Mouse (Mus musculus): ENCODE data around the gene Spi1.

The Spi1 gene

GRCm38 (mm10) chr2:91123521-91123920 lies 41.3 kb downstream of the Spi1 start:
- DNase-seq (ENCODE audit: low read depth, low spot score), result no peak

- DNase-seq (ENCODE audit: low read depth, low spot score), result no peak
These were observed 42.9 kb downstream of the Spi1 start for GRCm38 (mm10) chr2:91125101-91125500.

GRCm38 (mm10) chr2:91128761-91129160 lies 46.6 kb downstream of the Spi1 start:
- DNase-seq (ENCODE audit: low read depth, low spot score), result no peak

GRCm38 (mm10) chr2:91130126-91130525 lies 47.9 kb downstream of the Spi1 start:
- no peak for DNase-seq (ENCODE audit: low read depth, low spot score)

GRCm38 (mm10) chr2:91131251-91131650 lies 49.1 kb downstream of the Spi1 start:
- DNase-seq (ENCODE audit: low read depth, low spot score), result no peak

GRCm38 (mm10) chr2:91132035-91132434 lies 49.8 kb downstream of the Spi1 start:
- DNase-seq (ENCODE audit: low read depth, low spot score), result no peak

- DNase-seq (ENCODE audit: low read depth, low spot score), result no peak
These were observed 54.6 kb downstream of the Spi1 start for GRCm38 (mm10) chr2:91136513-91137412.

- no peak for DNase-seq (ENCODE audit: low read depth, low spot score)
These were observed 55.3 kb downstream of the Spi1 start for GRCm38 (mm10) chr2:91137481-91137880.

- no peak for DNase-seq (ENCODE audit: low read depth, low spot score)
These were observed 57.1 kb downstream of the Spi1 start for GRCm38 (mm10) chr2:91139311-91139710.

- no peak for DNase-seq (ENCODE audit: low read depth, low spot score)
These were observed 57.6 kb downstream of the Spi1 start for GRCm38 (mm10) chr2:91139764-91140163.

- DNase-seq (ENCODE audit: low read depth, low spot score), result no peak
These were observed 60.7 kb downstream of the Spi1 start for GRCm38 (mm10) chr2:91142920-91143319.

GRCm38 (mm10) chr2:91143401-91143800 lies 61.2 kb downstream of the Spi1 start:
- DNase-seq (ENCODE audit: low read depth, low spot score), result no peak

GRCm38 (mm10) chr2:91148101-91148500 lies 65.9 kb downstream of the Spi1 start:
- no peak for DNase-seq (ENCODE audit: low read depth, low spot score)

GRCm38 (mm10) chr2:91151331-91151730 lies 69.1 kb downstream of the Spi1 start:
- no peak for DNase-seq (ENCODE audit: low read depth, low spot score)

GRCm38 (mm10) chr2:91152885-91153377 lies 70.7 kb downstream of the Spi1 start:
- no peak for DNase-seq (ENCODE audit: low read depth, low spot score)

- no peak for DNase-seq (ENCODE audit: low read depth, low spot score)
These were observed 71.9 kb downstream of the Spi1 start for GRCm38 (mm10) chr2:91154091-91154490.

- no peak for DNase-seq (ENCODE audit: low read depth, low spot score)
These were observed 75.0 kb downstream of the Spi1 start for GRCm38 (mm10) chr2:91157002-91157752.

- no peak for DNase-seq (ENCODE audit: low read depth, low spot score)
These were observed 78.4 kb downstream of the Spi1 start for GRCm38 (mm10) chr2:91160591-91160990.

GRCm38 (mm10) chr2:91162952-91163351 lies 80.8 kb downstream of the Spi1 start:
- no peak for DNase-seq (ENCODE audit: low read depth, low spot score)

- DNase-seq (ENCODE audit: low read depth, low spot score), result no peak
These were observed 81.3 kb downstream of the Spi1 start for GRCm38 (mm10) chr2:91163532-91163931.

- no peak for DNase-seq (ENCODE audit: low read depth, low spot score)
These were observed 82.8 kb downstream of the Spi1 start for GRCm38 (mm10) chr2:91164991-91165390.

All from CD4-positive, CD25-positive, alpha-beta regulatory T cell, adult 2 months (primary cell).